Comparison of ENCODE assay signal across 32 mouse cellular contexts in the genomic region with DNA sequence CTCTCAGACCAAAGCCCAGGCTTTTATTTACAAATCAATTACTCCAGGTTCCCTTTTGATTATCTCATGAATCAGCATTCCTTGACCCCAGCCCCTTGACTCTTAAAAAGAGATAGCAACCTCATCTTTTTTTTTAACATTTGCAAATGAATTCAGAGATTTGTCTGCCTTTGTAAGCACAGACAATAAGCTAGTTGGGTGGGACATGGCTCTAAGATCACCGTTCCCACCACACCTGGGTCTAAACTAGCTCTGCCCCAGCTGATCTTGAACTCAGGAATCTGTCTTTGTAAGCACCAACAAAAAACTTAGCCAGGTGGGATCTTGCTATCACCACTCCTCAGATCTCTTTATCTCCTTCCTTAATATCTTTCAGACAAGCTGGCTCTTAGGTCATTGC. TPM values are rescaled to one million over a fixed set of nuclear protein-coding genes. Genes with fewer than 3 reads are reported as not detected.
"Had no signal": no experiment of that assay in that cellular context is flagged by ENCODE, and none has a peak within 500 bp of the region (broad histone marks: within the 10 kb centered on the region; RNA-seq: fewer than 3 reads in every experiment).

No protein-coding gene starts in this region.

- H3K27me3 ChIP-seq: heart, embryonic 13.5 days; heart, embryonic 15.5 days; hindbrain, embryonic 13.5 days; hindbrain, embryonic 15.5 days; kidney, embryonic 15.5 days; limb, embryonic 15.5 days had no signal

- H3K27ac ChIP-seq: heart, embryonic 13.5 days; heart, embryonic 15.5 days; hindbrain, embryonic 13.5 days; hindbrain, embryonic 15.5 days; hindbrain, postnatal 0 days; kidney, embryonic 15.5 days; kidney, postnatal 0 days; layer of hippocampus, adult 2 months; left cerebral cortex, adult 2 months; limb, embryonic 13.5 days; limb, embryonic 15.5 days; liver, embryonic 12.5 days; liver, embryonic 14.5 days had no signal

- H3K36me3 ChIP-seq: heart, embryonic 13.5 days; heart, embryonic 15.5 days; hindbrain, embryonic 13.5 days; hindbrain, embryonic 15.5 days; kidney, embryonic 15.5 days; limb, embryonic 13.5 days; limb, embryonic 15.5 days; liver, embryonic 12.5 days had no signal

- DNase-seq: gastrocnemius, postnatal 14 days; heart, adult 18-20 months; heart, postnatal 14 days; heart, postnatal 36 days; kidney, adult 11 months; kidney, adult 2 months; kidney, adult 9 months; kidney, postnatal 14 days; kidney, postnatal 36 days; left cerebral cortex, postnatal 4 days had no signal

- H3K4me1 ChIP-seq: hindbrain, embryonic 13.5 days; kidney, embryonic 15.5 days had no signal

- H3K9me3 ChIP-seq: heart, embryonic 13.5 days; heart, embryonic 15.5 days; hindbrain, embryonic 13.5 days; hindbrain, embryonic 15.5 days; kidney, embryonic 15.5 days; limb, embryonic 13.5 days; limb, embryonic 15.5 days; liver, embryonic 12.5 days had no signal

- H3K9ac ChIP-seq: heart, embryonic 13.5 days; heart, embryonic 15.5 days; hindbrain, embryonic 13.5 days; hindbrain, embryonic 15.5 days; kidney, embryonic 15.5 days; limb, embryonic 13.5 days; limb, embryonic 15.5 days; liver, embryonic 12.5 days; liver, embryonic 14.5 days had no signal

- H3K4me3 ChIP-seq: heart, embryonic 13.5 days; heart, embryonic 15.5 days; hindbrain, embryonic 13.5 days; hindbrain, embryonic 15.5 days; kidney, embryonic 15.5 days; layer of hippocampus, adult 2 months; left cerebral cortex, adult 2 months; limb, embryonic 13.5 days; limb, embryonic 15.5 days; liver, embryonic 12.5 days had no signal

RNA-seq across cellular contexts. Expression of gene Casq2, which starts 18.9 kb away (rescaled TPM):
- total RNA-seq: granulocyte monocyte progenitor cell, adult 5-6 weeks; hematopoietic stem cell, adult 5-6 weeks had no signal
- polyA plus RNA-seq: liver, adult 2 months had no signal

RNA-seq across cellular contexts. Expression of gene Nhlh2, which starts 57.4 kb away (rescaled TPM):
- total RNA-seq: gastrocnemius, adult 18-20 months; gastrocnemius, adult 8-10 months; gastrocnemius, postnatal 14 days; gastrocnemius, postnatal 4 days; granulocyte monocyte progenitor cell, adult 5-6 weeks; heart, adult 18-20 months; heart, adult 8-10 months; heart, postnatal 14 days; heart, postnatal 36 days; hematopoietic stem cell, adult 5-6 weeks; liver, adult 2 months had no signal
- polyA plus RNA-seq: heart, embryonic 13.5 days; heart, embryonic 15.5 days; heart, postnatal 0 days; kidney, adult 2 months; kidney, embryonic 15.5 days; kidney, postnatal 0 days; liver, adult 2 months; liver, embryonic 12.5 days; liver, embryonic 14.5 days; liver, embryonic 16.5 days had no signal
